Mouse (Mus musculus) neural tube, embryonic 15.5 days (tissue): Measurements from ENCODE around the gene Actr6. TPM values are rescaled to one million over a fixed set of nuclear protein-coding genes. Genes with fewer than 3 reads are reported as not detected.
"Not testable (repeated sequence)": the region's sequence is repeated elsewhere in the genome, so short reads cannot be mapped to it uniquely, and the experiment has no call there.

ENCODE experiments used
- ATAC-seq: fragments of 200-750 bp; cut with Nextera tagmentation; 2 replicates; pipeline ENCODE4 v1.8.0; 2017; ENCODE audit warnings: mild to moderate bottlenecking, moderate TSS enrichment, moderate library complexity; ENCODE audit not compliant: low FRiP score
- H3K27ac ChIP-seq: fragments of 300-500 bp; sonication (generic); replicated peaks from 2 replicates; pipeline ENCODE4 v1.5.1; 2015; ENCODE audit warnings: mild to moderate bottlenecking, inconsistent platforms
- H3K27me3 ChIP-seq: fragments of 300-500 bp; sonication (generic); replicated peaks from 2 replicates; pipeline ENCODE4 v1.6.1; 2015; ENCODE audit warnings: inconsistent platforms
- H3K36me3 ChIP-seq: fragments of 300-500 bp; sonication (generic); 2 replicates; pipeline ENCODE4 v1.6.1; 2015; ENCODE audit warnings: inconsistent platforms
- H3K4me1 ChIP-seq: fragments of 300-500 bp; sonication (generic); 2 replicates; pipeline ENCODE4 v1.6.1; 2015; ENCODE audit warnings: inconsistent platforms
- H3K4me2 ChIP-seq: fragments of 300-500 bp; sonication (generic); 2 replicates; pipeline ENCODE4 v1.6.1; 2015; ENCODE audit warnings: inconsistent platforms, mild to moderate bottlenecking, moderate library complexity
- H3K4me3 ChIP-seq: fragments of 300-500 bp; sonication (generic); replicated peaks from 2 replicates; pipeline ENCODE4 v1.5.1; 2015; ENCODE audit warnings: mild to moderate bottlenecking, inconsistent platforms
- H3K9ac ChIP-seq: fragments of 300-500 bp; sonication (generic); replicated peaks from 2 replicates; pipeline ENCODE4 v1.6.1; 2015; ENCODE audit warnings: mild to moderate bottlenecking, inconsistent platforms
- H3K9me3 ChIP-seq: fragments of 300-500 bp; sonication (generic); replicated peaks from 2 replicates; pipeline ENCODE4 v1.6.1; 2016; ENCODE audit warnings: inconsistent platforms
- WGBS: fragments of 180-500 bp; shearing (Covaris S2); methylation state at CpG from one replicate; pipeline ENCODE4 v1.1.7; 2015; ENCODE audit warnings: mixed read lengths; 5-methylcytosine and 5-hydroxymethylcytosine counted together
- polyA plus RNA-seq: library from polyadenylated mRNA; unstranded; fragments of >200 nt; fragmentation: Nextera tagmentation; extraction: Ambion mirVana; gene quantifications from 2 replicates; pipeline ENCODE4 v1.2.1, GENCODE M21; 2015

The Actr6 gene
- polyA plus RNA-seq, 1 experiment from 2014 or later, result 67.6 TPM

GRCm38 (mm10) chr10:89690021-89690420 is 42.1 kb downstream of the Actr6 start:
- Histone ChIP-seq H3K4me1 (peaks cover 13% of the 10 kb centered on the region), H3K36me3 (no peaks in the 10 kb centered on the region), H3K27me3 (no peaks in the 10 kb centered on the region), H3K27ac (no peak overlapping the region), H3K4me2 (no peak overlapping the region), H3K4me3 (no peak overlapping the region), H3K9ac (no peak overlapping the region), H3K9me3 (no peaks in the 10 kb centered on the region)
- ATAC-seq, result no peak
- WGBS, result 61% methylated on average over 8 of the region's 8 CpGs

- Histone ChIP-seq H3K9me3 (no peaks in the 10 kb centered on the region), H3K4me3 (no peak overlapping the region), H3K9ac (no peak overlapping the region), H3K27me3 (no peaks in the 10 kb centered on the region), H3K27ac (no peak overlapping the region), H3K36me3 (no peaks in the 10 kb centered on the region), H3K4me1 (peaks cover 23% of the 10 kb centered on the region), H3K4me2 (no peak overlapping the region; the same call in 1 of the 2 replicates)
- WGBS, result 84% methylated on average over 2 of the region's 2 CpGs
- ATAC-seq, result no peak
Observed at GRCm38 (mm10) chr10:89687455-89687854, 44.6 kb downstream of the Actr6 start.

GRCm38 (mm10) chr10:89686139-89686808 is 45.8 kb downstream of the Actr6 start, which contains the start of gene Scyl2:
Gene Scyl2, minus strand, starts transcription at chr10:89686285.
- no peaks in the 10 kb centered on the region for H3K9me3 ChIP-seq
- peak; percentile 98 for ATAC-seq
- peak within 1 kb of the TSS; percentile 69 for H3K4me3 ChIP-seq
- peaks cover 23% of the 10 kb centered on the region for H3K4me1 ChIP-seq
- no peaks in the 10 kb centered on the region for H3K27me3 ChIP-seq
- peak within 1 kb of the TSS; percentile 67 for H3K4me2 ChIP-seq
- no peaks in the 10 kb centered on the region for H3K36me3 ChIP-seq
- peak within 1 kb of the TSS; percentile 81 for H3K9ac ChIP-seq
- peak within 1 kb of the TSS; percentile 83 for H3K27ac ChIP-seq
- 4% methylated on average over 31 of the region's 31 CpGs for WGBS

- Histone ChIP-seq H3K4me1 (peaks cover 23% of the 10 kb centered on the region), H3K27ac (peak overlapping the region; percentile 83), H3K4me2 (peak overlapping the region; percentile 67), H3K27me3 (no peaks in the 10 kb centered on the region), H3K36me3 (no peaks in the 10 kb centered on the region), H3K4me3 (peak overlapping the region; percentile 69), H3K9ac (peak overlapping the region; percentile 81), H3K9me3 (no peaks in the 10 kb centered on the region)
- ATAC-seq, result peak; percentile 71
- WGBS, result 1% methylated on average over 51 of the region's 51 CpGs
Observed at GRCm38 (mm10) chr10:89685391-89686138, 46.5 kb downstream of the Actr6 start.

- Histone ChIP-seq H3K9ac (no peak overlapping the region), H3K27me3 (no peaks in the 10 kb centered on the region), H3K36me3 (no peaks in the 10 kb centered on the region), H3K9me3 (no peaks in the 10 kb centered on the region), H3K4me1 (peaks cover 23% of the 10 kb centered on the region), H3K4me2 (no peak overlapping the region), H3K27ac (no peak overlapping the region), H3K4me3 (no peak overlapping the region)
- ATAC-seq, result no peak
- 80% methylated on average over 10 of the region's 10 CpGs for WGBS
Observed at GRCm38 (mm10) chr10:89682961-89683360, 49.1 kb downstream of the Actr6 start.

- 81% methylated on average over 1 of the region's 1 CpGs for WGBS
- Histone ChIP-seq H3K27me3 (no peaks in the 10 kb centered on the region), H3K9ac (no peak overlapping the region)
Observed at GRCm38 (mm10) chr10:89682157-89682556, 49.9 kb downstream of the Actr6 start.

GRCm38 (mm10) chr10:89681706-89682105 is 50.4 kb downstream of the Actr6 start:
- H3K36me3 ChIP-seq, result no peaks in the 10 kb centered on the region
- no peak for ATAC-seq
- H3K9ac ChIP-seq, result no peak overlapping the region

More at GRCm38 (mm10) chr10:89682157-89682556, 49.9 kb downstream of the Actr6 start:
- H3K4me3 ChIP-seq, result no peak overlapping the region
- no peak for ATAC-seq
- no peaks in the 10 kb centered on the region for H3K9me3 ChIP-seq
- peaks cover 22% of the 10 kb centered on the region for H3K4me1 ChIP-seq
- H3K4me2 ChIP-seq, result no peak overlapping the region
- H3K27ac ChIP-seq, result no peak overlapping the region
- no peaks in the 10 kb centered on the region for H3K36me3 ChIP-seq

GRCm38 (mm10) chr10:89680517-89680916 is 51.6 kb downstream of the Actr6 start:
- Histone ChIP-seq H3K27me3 (no peaks in the 10 kb centered on the region), H3K9ac (no peak overlapping the region), H3K4me3 (no peak overlapping the region), H3K4me1 (peaks cover 13% of the 10 kb centered on the region), H3K9me3 (no peaks in the 10 kb centered on the region), H3K36me3 (no peaks in the 10 kb centered on the region), H3K4me2 (no peak overlapping the region), H3K27ac (no peak overlapping the region)
- WGBS, result 95% methylated on average over 3 of the region's 3 CpGs
- no peak for ATAC-seq

More at GRCm38 (mm10) chr10:89681706-89682105, 50.4 kb downstream of the Actr6 start:
- H3K4me3 ChIP-seq, result no peak overlapping the region
- peaks cover 18% of the 10 kb centered on the region for H3K4me1 ChIP-seq
- no peaks in the 10 kb centered on the region for H3K9me3 ChIP-seq
- no peak overlapping the region for H3K4me2 ChIP-seq
- no peak overlapping the region for H3K27ac ChIP-seq
- H3K27me3 ChIP-seq, result no peaks in the 10 kb centered on the region
- 96% methylated on average over 4 of the region's 4 CpGs for WGBS

- Histone ChIP-seq H3K4me2 (no peak overlapping the region), H3K9me3 (no peaks in the 10 kb centered on the region), H3K4me3 (no peak overlapping the region), H3K27me3 (no peaks in the 10 kb centered on the region), H3K9ac (no peak overlapping the region), H3K27ac (no peak overlapping the region), H3K36me3 (no peaks in the 10 kb centered on the region), H3K4me1 (peaks cover 6% of the 10 kb centered on the region)
- no peak for ATAC-seq
- 98% methylated on average over 1 of the region's 1 CpGs for WGBS
Observed at GRCm38 (mm10) chr10:89679448-89679847, 52.6 kb downstream of the Actr6 start.

GRCm38 (mm10) chr10:89678054-89678453 is 54.0 kb downstream of the Actr6 start:
- no peak for ATAC-seq
- H3K4me2 ChIP-seq, result no peak overlapping the region
- no peaks in the 10 kb centered on the region for H3K27me3 ChIP-seq
- H3K9ac ChIP-seq, result no peak overlapping the region
- no peak overlapping the region for H3K27ac ChIP-seq
- no peak overlapping the region for H3K4me3 ChIP-seq
- H3K4me1 ChIP-seq, result no peaks in the 10 kb centered on the region
- no peaks in the 10 kb centered on the region for H3K9me3 ChIP-seq
- 93% methylated on average over 4 of the region's 4 CpGs for WGBS
- no peaks in the 10 kb centered on the region for H3K36me3 ChIP-seq

GRCm38 (mm10) chr10:89676609-89677008 is 55.5 kb downstream of the Actr6 start:
- H3K9me3 ChIP-seq, result no peaks in the 10 kb centered on the region
- no peaks in the 10 kb centered on the region for H3K4me1 ChIP-seq
- H3K36me3 ChIP-seq, result no peaks in the 10 kb centered on the region
- H3K27me3 ChIP-seq, result no peaks in the 10 kb centered on the region
- H3K4me2 ChIP-seq, result no peak overlapping the region
- no peak overlapping the region for H3K9ac ChIP-seq
- no peak overlapping the region for H3K4me3 ChIP-seq
- 52% methylated on average over 4 of the region's 4 CpGs for WGBS
- no peak overlapping the region for H3K27ac ChIP-seq
- no peak for ATAC-seq

GRCm38 (mm10) chr10:89670371-89670770 is 61.7 kb downstream of the Actr6 start:
- H3K9ac ChIP-seq, H3K27ac ChIP-seq, H3K4me3 ChIP-seq, H3K36me3 ChIP-seq, H3K4me1 ChIP-seq, H3K27me3 ChIP-seq, ATAC-seq, H3K9me3 ChIP-seq, H3K4me2 ChIP-seq: not testable (repeated sequence)
- 93% methylated on average over 5 of the region's 5 CpGs for WGBS
